Mouse (Mus musculus) spleen, postnatal 36 days (tissue): ENCODE results near the gene Prkag3.

ENCODE experiments used
- DNase-seq, 2 experiments: peaks; one replicate each; pipeline ENCODE4 v3.0.0; 2022; ENCODE audit warnings: low spot score in 2 of 2, mixed read lengths in 1 of 2

The Prkag3 gene

DNA sequence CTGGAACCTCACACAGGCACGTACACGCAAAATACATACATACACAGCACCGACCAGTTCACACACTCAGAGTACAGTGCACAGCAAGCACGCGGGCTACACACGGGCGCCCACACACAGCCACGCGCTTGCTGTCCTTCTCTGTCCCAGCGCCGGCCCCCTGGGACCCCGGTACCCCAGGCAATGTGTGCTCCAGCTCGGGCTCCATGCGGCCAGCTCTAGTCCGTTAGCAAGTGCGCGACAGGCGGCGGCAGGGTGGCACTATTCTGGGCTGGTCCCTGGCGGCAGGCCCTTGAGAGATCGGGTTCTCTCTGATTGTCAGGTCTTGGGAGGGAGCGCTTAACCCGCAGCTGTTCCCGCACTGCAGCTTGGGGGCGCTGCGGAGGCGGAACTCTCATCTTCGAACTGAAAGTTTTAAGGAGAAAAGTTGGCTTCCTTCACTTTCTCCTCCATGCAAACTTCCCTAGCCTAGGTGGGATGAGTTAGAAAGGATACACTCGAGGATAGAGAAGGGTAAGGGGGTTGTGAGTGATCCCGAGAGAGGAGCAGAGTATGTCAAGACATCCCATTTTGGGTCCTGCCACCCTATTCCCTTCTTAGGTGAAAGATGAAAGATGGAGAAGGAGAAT, at the start of gene Prkag3:
Prkag3 (minus strand) TSS at position 579 of the 629 bp plus-strand sequence.
- DNase-seq = peak; percentile 44 to 53

DNA sequence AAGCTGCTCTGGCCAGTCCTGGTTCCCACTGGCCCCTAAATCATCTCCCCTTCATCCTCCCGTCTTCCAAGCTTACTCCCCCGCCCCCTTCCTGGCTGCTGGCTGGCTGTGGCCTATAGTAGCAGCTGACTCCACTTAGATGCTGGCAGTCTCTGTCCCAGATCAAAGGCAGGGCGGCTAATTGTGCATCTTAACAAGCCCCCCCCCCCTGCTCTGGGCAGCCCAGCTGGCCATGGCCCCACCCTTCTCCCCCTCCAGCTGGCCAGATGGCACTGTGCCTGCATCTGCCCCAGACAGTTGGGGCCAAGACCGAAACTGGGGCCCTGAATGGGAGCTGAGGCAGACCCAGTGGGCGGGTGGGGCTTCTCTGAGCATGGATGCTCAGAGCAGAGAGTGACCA, 48.4 kb upstream of the Prkag3 start:
- no peak for DNase-seq

DNA sequence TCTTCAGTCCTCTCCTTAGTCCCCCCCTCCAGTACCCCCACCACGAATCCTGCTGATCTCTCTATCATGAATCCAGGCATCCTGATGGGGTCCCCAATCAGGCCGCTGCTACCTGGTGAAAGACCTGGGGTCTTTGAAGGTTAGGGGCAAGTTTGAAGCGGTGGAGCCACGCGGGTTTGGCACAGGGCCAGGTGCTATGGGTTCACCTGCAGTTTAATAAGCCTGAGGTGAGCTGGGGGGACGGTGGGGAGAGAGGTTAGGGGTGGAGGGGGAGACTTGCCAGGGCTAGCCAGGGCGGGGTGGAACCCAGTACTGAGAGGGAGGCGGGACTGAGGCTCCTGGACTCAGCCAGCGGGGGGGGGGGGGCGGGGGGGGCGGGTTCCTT, 46.1 kb upstream of the Prkag3 start:
- no peak for DNase-seq

DNA sequence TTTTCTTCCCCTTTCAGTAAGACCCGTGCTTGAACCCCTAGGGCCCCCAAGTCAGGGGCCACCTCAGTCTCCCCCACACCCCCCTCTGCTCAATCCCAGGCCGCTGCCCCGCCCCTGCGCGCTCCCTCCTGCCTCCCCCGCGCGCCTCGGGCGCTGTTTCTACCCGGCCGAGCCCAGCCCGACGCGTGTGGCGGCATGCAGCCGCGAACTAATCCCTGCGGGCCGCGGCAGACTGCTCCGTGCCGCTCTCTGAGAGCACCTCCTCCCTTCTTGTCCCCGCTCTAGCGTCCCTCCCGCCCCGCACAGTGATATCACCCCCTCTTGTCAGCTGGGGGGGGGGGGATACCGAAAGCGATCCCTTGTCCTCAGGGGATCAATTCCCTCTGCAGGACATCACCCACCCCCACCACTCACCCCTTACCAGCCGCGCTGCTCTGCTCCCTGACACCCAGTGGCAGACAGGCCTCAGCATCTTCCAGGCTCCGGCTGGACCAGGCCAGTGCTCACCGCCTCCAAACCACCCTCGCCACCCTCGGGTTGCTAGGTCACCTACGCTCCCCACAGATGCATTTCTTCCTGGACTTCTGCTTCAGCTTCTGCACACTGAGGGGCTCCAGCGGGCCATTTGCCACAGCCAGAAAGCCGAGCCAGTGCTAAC, 45.6 kb upstream of the Prkag3 start:
- peak; percentile 40 to 48 for DNase-seq

DNA sequence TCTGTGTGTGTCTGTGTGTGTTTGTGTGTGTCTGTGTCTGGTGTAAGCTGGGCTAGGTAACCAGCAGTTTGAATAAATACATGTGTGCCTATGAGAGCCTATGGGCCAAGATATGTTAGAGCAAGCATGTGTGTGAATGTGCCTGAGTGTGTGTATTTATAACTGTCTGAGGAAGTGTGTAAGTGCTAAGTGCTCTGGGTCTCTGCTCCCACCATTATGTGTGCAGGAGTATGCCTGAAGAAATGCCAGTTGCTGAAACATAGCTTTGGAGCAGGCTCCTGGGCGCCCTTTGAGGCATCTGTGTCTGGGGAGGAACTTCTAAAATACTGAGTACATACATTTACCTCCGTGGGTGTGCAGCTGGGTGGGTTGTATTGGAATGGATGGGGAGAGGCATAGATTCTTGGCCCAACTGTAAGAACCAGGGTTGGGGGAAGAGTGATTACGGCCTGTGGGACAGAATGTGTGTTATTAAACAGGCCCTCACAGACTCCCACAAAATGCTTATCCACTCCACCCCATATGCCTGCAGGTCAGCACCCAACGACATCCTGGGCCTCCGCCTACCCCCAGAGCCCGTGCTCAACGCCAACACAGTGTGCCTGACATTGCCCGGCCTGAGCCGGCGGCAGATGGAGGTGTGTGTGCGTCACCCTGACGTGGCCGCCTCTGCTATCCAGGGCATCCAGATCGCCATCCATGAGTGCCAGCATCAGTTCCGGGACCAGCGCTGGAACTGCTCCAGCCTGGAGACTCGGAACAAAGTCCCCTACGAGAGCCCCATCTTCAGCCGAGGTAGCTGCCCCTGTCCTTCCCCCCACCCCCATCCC, 44.0 kb upstream of the Prkag3 start:
- DNase-seq = no peak

DNA sequence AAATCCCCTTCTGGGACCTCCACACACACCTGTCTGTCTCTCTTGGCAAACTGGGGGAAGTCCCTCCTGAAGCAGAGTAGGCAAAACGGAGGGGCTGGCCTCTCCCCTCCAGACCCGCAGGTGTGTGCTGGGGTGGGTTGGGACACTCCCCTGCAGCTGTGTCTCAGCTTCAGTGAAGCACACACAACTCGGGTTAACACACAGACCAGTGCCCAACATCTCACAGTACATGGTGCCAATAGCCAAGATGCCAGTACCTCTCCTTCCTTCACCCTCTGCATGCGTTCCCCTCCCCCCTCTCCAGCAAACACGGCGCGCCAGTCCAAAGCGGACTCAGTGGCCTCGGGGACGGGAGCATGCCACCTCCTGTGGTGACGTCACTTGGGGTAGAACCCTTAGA, 42.2 kb upstream of the Prkag3 start, which contains the start of gene Wnt10a:
Wnt10a (plus strand) TSS at position 268 of the 400 bp plus-strand sequence.
- DNase-seq = peak; percentile 79 to 83

DNA sequence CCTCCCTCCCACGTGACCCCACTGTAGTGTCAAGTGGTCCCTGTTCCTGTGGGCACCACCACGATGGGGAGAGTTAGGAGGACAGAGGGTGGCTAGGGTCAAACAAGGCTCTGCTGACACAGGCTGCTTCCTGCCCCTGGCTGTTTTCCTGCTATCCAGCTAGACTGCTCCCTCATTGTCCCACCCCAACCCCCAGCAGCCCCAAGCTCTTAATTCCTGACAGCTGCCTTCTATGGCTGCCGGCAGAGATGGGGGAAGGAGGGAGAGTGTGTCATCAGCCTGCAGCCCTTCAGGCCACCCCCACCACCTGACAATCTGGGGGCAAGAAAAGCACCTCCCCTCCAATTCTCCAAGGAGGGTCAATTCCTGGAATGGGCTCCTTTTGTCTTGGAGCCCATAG, 41.1 kb upstream of the Prkag3 start:
- DNase-seq = no peak

DNA sequence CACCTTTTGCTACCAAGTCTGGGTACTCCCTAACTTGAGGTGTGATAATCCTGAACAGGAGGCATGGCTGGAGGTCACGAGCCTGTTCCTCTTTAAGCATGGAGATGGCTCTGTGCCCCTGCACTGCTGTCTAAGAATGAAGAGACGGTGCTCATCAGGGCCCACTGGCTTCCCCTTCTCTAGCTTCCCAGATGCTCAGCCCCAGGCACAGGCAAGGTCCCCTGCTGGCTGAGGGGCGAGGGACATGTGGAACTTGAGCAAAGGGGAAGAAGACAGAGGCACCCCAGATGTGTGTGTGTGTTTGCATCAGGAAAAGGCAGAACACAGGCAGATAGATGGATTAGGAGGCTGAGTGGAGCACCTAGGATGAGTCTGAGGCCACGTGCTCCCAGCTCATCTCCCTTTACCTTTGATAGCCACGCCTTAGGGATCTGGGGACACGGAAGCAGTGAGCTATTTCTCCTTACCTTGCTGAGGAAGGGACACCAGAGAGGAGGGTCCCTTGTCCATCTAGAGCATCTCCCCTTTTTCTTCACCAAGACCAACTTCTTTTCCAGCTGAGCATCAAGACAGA, 39.7 kb upstream of the Prkag3 start:
- DNase-seq = no peak

DNA sequence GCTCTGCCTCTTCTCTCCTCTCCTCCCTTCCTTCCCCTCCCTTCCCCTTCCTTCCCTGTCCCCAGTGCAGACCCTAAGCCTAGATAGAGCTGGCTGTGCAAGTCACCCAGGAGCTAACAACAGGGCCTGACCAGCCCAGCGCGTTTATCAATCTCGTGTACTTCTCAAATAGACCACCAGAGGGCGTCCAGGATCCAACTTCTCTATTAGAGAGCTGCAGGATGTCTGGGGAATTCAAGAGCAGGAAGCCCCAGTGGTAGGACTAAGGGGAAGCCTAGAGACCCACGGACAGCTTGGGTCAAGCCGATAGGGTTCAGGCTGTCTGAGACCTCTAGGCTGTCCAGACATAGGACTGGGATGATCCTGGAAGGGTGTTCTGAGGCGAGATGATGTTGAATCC, 38.8 kb upstream of the Prkag3 start:
- peak; percentile 68 to 76 for DNase-seq

DNA sequence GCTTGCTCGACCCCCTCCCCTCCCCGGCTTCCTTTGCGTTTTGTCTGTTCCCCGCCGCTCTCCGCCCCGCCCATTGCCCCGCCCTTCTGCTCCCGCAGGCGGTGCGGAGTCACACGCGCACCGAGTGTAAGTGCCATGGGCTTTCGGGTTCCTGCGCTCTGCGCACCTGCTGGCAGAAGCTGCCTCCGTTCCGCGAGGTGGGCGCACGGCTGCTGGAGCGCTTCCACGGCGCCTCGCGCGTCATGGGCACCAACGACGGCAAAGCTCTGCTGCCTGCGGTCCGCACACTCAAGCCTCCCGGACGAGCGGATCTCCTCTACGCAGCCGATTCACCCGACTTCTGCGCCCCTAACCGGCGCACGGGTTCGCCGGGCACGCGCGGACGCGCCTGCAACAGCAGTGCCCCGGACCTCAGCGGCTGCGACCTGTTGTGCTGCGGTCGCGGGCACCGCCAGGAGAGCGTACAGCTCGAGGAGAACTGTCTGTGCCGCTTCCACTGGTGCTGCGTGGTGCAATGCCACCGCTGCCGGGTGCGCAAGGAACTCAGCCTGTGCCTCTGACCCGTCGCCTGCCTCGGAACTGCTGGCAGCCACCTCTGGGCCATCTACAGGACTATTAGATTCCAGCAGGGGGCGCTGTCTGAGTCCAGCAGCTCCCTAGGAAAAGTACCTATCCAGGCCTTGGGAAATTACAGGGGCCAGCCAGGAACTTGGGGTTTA, 35.2 kb upstream of the Prkag3 start:
- no peak for DNase-seq

DNA sequence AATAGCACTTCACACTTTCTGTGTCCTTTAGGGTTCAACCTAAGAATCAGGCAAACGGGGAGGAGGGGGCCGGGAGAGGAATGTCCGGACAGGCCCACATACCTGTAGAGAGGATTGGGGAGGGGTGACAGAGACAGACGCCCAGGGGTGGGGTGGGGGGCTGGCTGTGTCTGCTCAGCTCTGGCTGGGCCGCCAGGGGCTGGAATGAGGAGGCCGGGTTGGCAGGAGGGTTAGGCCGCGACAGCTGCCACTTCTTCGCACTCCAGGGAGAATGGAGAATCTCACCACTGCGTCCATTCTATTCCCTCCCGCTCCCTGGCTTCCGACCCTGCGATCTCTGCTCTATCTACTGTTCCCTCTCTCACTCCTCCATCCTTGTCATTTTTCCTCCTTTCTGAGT, 34.5 kb upstream of the Prkag3 start:
- DNase-seq = no peak

DNA sequence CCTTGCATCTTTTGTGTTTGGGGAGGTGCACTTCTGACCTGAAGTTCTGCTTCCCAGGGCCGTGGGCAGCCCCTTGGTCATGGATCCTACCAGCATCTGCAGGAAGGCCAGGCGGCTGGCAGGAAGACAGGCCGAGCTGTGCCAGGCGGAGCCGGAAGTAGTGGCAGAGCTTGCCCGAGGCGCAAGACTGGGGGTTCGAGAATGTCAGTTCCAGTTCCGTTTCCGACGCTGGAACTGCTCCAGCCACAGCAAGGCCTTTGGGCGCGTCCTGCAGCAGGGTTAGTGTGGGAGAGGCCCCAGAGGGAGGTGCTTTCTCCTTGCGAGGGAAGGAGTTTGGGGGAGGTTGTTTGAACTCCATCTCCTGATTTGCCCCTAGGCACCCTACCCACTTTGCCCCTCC, 33.0 kb upstream of the Prkag3 start:
- DNase-seq = no peak

DNA sequence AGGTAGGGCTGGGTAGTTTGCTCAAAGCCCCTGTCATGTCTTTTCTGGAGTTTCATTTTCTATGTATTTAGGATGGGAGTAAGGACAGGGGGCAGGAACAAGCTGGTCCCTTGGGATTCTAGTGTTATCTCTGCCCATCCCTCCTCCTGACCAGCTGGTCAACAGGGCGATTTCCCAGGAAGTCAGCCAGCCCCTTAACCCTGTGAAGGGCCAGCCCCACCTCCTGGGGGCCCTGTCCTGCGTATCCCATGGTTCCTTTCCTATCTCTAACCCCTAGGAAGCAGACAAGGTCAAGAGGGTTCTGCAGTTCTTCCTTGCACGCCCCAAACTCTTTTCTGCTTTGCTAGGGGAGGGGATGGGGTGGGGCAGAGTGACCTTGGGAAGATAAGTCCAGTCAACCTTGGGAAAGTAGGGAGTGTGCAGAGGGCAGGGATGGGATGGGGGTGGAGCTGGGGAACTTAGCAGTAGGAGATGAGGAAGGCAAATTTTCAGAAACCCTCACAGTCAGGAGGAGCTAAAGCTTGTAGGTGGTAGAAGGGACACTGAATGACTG, 30.0 kb upstream of the Prkag3 start:
- DNase-seq = no peak

DNA sequence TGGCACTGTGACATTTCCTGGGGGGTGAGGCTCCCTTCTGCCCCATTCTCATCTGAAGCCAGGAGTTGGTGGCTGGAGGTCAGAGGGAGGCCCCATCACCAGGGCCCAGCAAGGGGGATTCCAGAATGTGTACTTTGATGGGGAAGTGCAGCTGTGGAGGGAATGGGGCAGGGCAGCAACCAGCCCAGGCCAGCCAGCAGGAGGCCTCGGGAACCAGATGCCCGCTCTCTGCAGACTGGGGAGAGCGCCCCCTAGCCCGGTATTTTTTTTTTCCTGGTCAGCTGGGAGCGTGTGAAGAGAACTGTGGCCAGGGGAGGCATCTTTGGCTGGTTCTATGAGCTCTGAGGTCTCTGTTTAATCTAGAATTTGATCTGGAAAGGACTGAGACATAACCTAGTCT, 26.8 kb upstream of the Prkag3 start:
- DNase-seq = no peak

DNA sequence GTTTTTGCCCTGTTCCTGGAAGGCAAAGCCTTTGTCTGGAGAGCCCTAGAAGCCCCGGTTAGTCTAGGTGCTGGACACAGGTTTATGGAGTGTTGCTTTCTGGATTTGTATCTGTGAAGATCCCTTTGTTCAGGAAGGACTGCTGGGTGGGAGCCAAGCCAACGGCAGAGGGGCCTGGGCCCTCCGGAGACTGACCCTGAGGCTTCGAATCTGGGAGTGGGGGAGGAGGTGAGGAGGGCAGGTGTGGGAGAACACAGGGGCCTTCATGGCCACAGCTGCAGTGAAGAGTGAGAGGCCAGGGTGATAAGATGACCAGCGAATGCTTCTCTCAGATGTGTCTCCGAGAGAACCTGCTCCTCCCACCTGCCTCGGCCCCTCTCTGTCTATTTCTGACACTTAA, 25.0 kb upstream of the Prkag3 start:
- no peak for DNase-seq

DNA sequence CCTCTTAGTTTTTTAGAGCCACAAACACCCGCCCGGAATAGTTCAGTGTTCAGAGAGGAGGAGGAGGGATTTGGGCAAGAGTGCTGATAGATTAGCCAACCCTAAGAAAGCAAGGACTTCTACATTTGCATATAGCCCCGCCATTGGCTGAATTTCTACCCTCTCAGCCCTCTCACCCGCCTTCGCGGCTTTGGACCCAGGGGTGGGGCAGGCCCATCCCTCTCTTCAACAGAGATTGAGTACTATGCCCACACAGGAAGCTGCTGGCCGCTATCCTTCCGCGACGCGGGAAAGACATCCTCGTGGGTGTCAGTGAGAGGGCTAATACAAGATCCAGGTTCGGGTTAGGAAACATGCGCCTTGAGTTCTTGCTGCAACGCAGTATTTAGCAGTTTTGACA, 24.1 kb upstream of the Prkag3 start:
- peak; percentile 72 to 76 for DNase-seq

DNA sequence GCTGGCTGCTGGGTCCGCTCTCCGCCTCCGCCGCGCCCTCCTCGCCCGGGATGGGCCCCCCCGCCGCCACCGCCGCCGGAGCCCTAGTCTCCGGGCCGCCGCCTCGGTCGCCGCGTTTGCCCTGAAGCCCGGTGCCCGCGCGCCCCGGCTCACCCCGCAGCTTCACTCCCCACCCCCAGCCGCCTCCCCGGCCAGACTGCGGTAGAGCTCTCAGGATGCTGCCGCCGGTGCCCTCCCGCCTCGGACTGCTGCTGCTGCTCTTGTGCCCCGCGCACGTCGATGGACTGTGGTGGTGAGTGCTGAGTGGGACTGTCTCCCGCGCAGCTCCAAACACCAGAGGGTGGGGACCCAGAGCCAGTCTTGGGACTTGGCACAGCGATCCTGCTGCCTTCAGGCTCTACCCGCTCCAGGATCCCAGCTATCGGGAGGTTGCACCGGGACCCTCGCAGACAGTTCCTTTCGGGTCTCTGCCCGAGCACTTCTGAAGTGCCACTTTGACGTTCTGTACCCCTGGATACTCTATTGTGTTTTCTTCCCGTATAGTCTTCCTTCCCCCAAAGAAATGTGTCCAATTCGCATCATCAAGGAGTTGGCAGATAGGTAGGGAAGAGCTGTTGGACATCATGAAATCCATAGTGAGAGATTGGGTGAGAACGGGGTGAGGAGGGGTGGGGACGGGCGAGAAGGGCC, 23.1 kb upstream of the Prkag3 start:
- no peak for DNase-seq

DNA sequence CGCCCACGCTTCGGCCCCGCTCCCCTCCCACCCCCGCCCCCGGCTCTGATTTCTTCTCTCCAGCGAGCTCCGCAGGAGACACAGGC, 22.7 kb upstream of the Prkag3 start, which contains the start of gene Wnt6:
Wnt6 (plus strand) TSS at position 48 of the 86 bp plus-strand sequence.
- no peak for DNase-seq

DNA sequence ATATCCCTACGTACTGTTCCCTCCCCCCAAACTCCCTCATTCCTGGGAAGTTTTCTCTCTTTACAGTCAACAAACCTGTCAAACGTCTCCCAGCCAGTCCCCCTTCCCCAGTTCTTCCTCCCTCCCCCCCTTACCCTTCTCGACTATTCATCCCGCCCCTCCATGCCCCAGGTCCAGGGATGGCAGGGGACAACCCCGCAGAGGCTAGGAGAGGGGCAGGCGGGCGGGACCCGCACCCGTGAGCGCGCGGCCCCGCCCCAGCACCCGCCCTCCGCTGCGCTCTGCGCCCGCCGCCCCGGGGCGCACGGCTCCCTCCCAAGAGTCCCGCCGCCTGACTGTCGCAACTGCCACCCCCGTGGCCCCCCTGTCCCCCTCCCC, 22.4 kb upstream of the Prkag3 start:
- no peak for DNase-seq

DNA sequence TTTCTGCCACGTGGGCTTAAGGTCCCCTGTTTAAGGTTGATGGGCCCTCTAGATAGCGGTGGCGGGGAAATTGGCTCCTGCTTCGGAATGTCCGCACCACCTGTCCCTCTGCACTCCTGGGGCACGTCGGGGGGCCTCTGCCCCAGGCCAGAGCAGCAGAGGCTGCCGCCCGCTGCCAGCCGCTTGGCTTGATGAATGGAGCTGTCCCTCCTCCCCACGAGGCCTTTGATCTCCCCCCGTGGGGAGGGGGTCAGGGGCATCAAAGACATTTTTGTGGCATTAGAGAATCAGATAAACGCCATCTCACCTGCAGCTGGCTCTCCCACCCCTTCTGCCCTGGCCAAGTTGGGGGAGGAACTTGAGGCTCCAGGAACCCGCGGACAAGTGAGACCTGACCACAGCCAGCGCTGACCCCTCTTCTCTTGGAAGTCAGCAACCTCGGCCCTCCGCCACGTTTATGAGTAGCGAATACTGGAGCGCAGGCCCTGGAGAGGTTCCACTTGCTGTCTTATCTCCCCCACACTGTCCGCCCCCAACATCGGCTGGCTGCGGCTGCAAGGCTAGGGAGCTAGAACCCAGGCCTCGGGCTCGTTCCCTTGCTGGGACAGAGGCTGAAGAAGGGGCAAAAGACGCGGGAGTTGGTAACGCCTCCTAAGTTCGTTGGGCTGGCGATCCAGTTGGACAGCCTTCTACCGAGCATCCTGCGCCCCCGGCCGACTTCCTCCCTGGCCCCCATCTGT, 21.9 kb upstream of the Prkag3 start:
- no peak for DNase-seq

DNA sequence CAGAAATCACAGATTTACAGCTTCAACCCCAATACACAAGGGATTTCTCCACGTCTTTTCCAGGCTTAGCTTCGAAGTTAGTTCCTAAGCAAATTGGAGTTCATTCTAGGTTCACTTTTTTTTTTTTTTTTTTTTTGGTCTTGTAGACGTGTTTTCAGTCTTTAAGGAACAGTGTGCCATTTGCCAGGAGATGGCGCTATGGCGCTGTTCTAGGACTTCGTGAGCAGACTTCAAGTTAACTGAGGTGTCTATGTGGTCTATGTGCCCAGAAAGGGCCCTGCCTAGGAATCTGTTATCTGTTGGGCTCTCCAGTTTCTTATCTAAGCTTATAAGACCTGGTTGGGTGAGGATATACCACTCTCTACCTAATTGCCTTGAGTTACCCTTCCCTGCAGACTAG, 14.1 kb upstream of the Prkag3 start:
- peak; percentile 58 to 73 for DNase-seq
